In genomic region chr2:35327583-35327982, GRCm38 (mm10) we compare ENCODE assay signal across 15 mouse cellular contexts. TPM values are rescaled to one million over a fixed set of nuclear protein-coding genes. Genes with fewer than 3 reads are reported as not detected.
A peak's percentile ranks its signal among the peaks of the same experiment; 100 is the strongest.
DNase-seq lines count a peak whose midpoint lies in the region; ATAC-seq and TF ChIP-seq lines count a peak whose summit lies in the region.
"Had no signal": no experiment of that assay in that cellular context is flagged by ENCODE, and none has a peak within 500 bp of the region (broad histone marks: within the 10 kb centered on the region; RNA-seq: fewer than 3 reads in every experiment).

No protein-coding gene starts in this region.

- H3K4me3 ChIP-seq in lung, embryonic 14.5 days (ENCODE audit: low read depth, low read length): no peak overlapping the region
- peak overlapping the region; percentile 41 for H3K4me3 ChIP-seq in bone marrow macrophage, adult 2 months (ENCODE audit: insufficient read depth, low read length)
- H3K4me3 ChIP-seq in neural tube, embryonic 15.5 days (replicated peaks): no peak overlapping the region

- H3K9ac ChIP-seq in lung, embryonic 14.5 days: no peak overlapping the region
- no peak overlapping the region for H3K9ac ChIP-seq in neural tube, embryonic 15.5 days (replicated peaks)

- 45% methylated on average over 10 of the region's 10 CpGs for WGBS in lung, embryonic 14.5 days
- 72% methylated on average over 10 of the region's 10 CpGs for WGBS in neural tube, embryonic 15.5 days

- no peak for DNase-seq in lung, embryonic 14.5 days
- no peak for DNase-seq in lung, adult 18-20 months
- DNase-seq in left cerebral cortex, postnatal 36 days (ENCODE audit: low spot score in 2 of 2): no peak
- DNase-seq: gastrocnemius, postnatal 10 days; heart, postnatal 14 days; thymus, postnatal 25 days had no signal

- peak overlapping the region; percentile 63 for H3K27ac ChIP-seq in lung, embryonic 14.5 days (ENCODE audit: low read depth)
- H3K27ac ChIP-seq in bone marrow macrophage, adult 2 months (ENCODE audit: insufficient read depth, low read depth, low read length): peak overlapping the region; percentile 79
- H3K27ac ChIP-seq in neural tube, embryonic 15.5 days (replicated peaks): no peak overlapping the region

- H3K36me3 ChIP-seq in lung, embryonic 14.5 days (ENCODE audit: insufficient read depth): no peaks in the 10 kb centered on the region
- H3K36me3 ChIP-seq in neural tube, embryonic 15.5 days: no peaks in the 10 kb centered on the region

- no peak for TF ChIP-seq POLR2A in bone marrow macrophage, adult 2 months (IDR thresholded peaks at IDR 0.05; ENCODE audit: borderline replicate concordance, low read depth, low read length)

- H3K4me1 ChIP-seq in lung, embryonic 14.5 days (ENCODE audit: insufficient read depth): no peaks in the 10 kb centered on the region
- H3K4me1 ChIP-seq in bone marrow macrophage, adult 2 months (ENCODE audit: control insufficient read depth, insufficient read depth, low read length): peaks cover 50% of the 10 kb centered on the region
- peaks cover 10% of the 10 kb centered on the region; the same call in 1 of the 2 replicates for H3K4me1 ChIP-seq in neural tube, embryonic 15.5 days

- no peak for ATAC-seq in lung, embryonic 14.5 days (ENCODE audit: insufficient read depth)
- peak; percentile 65 to 82 for ATAC-seq in hematopoietic stem cell, adult 5-6 weeks (replicated peaks in 1 of 2; ENCODE audit: insufficient read depth in 1 of 2, low FRiP score in 2 of 2, low TSS enrichment in 1 of 2, low read depth in 1 of 2, poor library complexity in 2 of 2, severe bottlenecking in 2 of 2)
- ATAC-seq in megakaryocyte progenitor cell, adult 5-6 weeks (replicated peaks; ENCODE audit: poor library complexity): peak; percentile 76
- no peak for ATAC-seq in neural tube, embryonic 15.5 days (ENCODE audit: low FRiP score)

- TF ChIP-seq CTCF in lung, embryonic 14.5 days (IDR thresholded peaks at IDR 0.05; ENCODE audit: low read depth): no peak
- TF ChIP-seq CTCF in bone marrow macrophage, adult 2 months (IDR thresholded peaks at IDR 0.05; ENCODE audit: low read depth, low read length): no peak

- H3K4me2 ChIP-seq in lung, embryonic 14.5 days: no peak overlapping the region; the same call in 1 of the 2 replicates
- H3K4me2 ChIP-seq in neural tube, embryonic 15.5 days: no peak overlapping the region

- intact Hi-C loops in left cerebral cortex, postnatal 36 days (cut with DNase I): no loop called here

- no peaks in the 10 kb centered on the region for H3K9me3 ChIP-seq in lung, embryonic 14.5 days (ENCODE audit: low read depth, low read length)
- no peaks in the 10 kb centered on the region for H3K9me3 ChIP-seq in neural tube, embryonic 15.5 days (replicated peaks)

- no peaks in the 10 kb centered on the region for H3K27me3 ChIP-seq in lung, embryonic 14.5 days (ENCODE audit: insufficient read depth, low read length)
- H3K27me3 ChIP-seq in neural tube, embryonic 15.5 days (replicated peaks): no peaks in the 10 kb centered on the region

RNA-seq across cellular contexts. Expression of gene Stom, which starts 9.2 kb away (rescaled TPM):
- 30.6 and 33.3 TPM in 2 replicates for polyA plus RNA-seq in lung, embryonic 14.5 days (2014; fragmentation: Nextera tagmentation; extraction: Ambion mirVana)
- polyA plus RNA-seq in bone marrow macrophage, adult 2 months (2012; ENCODE audit: insufficient read depth, insufficient read length, missing spikeins): 350 and 351 TPM in 2 replicates
- 34.7 and 40.0 TPM in 2 replicates for total RNA-seq in hematopoietic stem cell, adult 5-6 weeks (2017)
- 71.2 and 72.0 TPM in 2 replicates for total RNA-seq in megakaryocyte progenitor cell, adult 5-6 weeks (2015)
- total RNA-seq in megakaryocyte progenitor cell, adult 5-6 weeks (2017): 131 and 167 TPM in 2 replicates
- 1 to 10 TPM; 5.7 to 6.0 TPM for total RNA-seq in left cerebral cortex, postnatal 36 days (2021)
- polyA plus RNA-seq in neural tube, embryonic 15.5 days (2015; fragmentation: Nextera tagmentation; extraction: Ambion mirVana): 17.6 and 27.4 TPM in 2 replicates

RNA-seq across cellular contexts. Expression of gene 4930568D16Rik, which starts 39.9 kb away (rescaled TPM):
- polyA plus RNA-seq in lung, embryonic 14.5 days (2014; fragmentation: Nextera tagmentation; extraction: Ambion mirVana): not detected in 2 replicates
- not detected in 2 replicates for polyA plus RNA-seq in bone marrow macrophage, adult 2 months (2012; ENCODE audit: insufficient read depth, insufficient read length, missing spikeins)
- total RNA-seq in hematopoietic stem cell, adult 5-6 weeks (2017): not detected in 2 replicates
- not detected in 2 replicates for total RNA-seq in megakaryocyte progenitor cell, adult 5-6 weeks (2015)
- not detected in 2 replicates for total RNA-seq in megakaryocyte progenitor cell, adult 5-6 weeks (2017)
- not detected for total RNA-seq in left cerebral cortex, postnatal 36 days (2021)
- polyA plus RNA-seq in neural tube, embryonic 15.5 days (2015; fragmentation: Nextera tagmentation; extraction: Ambion mirVana): not detected in 2 replicates
- total RNA-seq: ES-E14; gastrocnemius, postnatal 10 days; heart, postnatal 14 days; left cerebral cortex, adult 18-20 months; midbrain, postnatal 0 days had no signal
- polyA plus RNA-seq: forebrain, embryonic 11.5 days; lung, postnatal 0 days; midbrain, postnatal 0 days had no signal

Comparison
In these comparisons a context has a peak if more than half of its experiments do, and no peak if none do; other contexts are left out.
1. ATAC-seq: peak in hematopoietic stem cell, adult 5-6 weeks (2 of 2) and megakaryocyte progenitor cell, adult 5-6 weeks (single experiment); none in lung, embryonic 14.5 days (single experiment) and neural tube, embryonic 15.5 days (single experiment).